Mouse (Mus musculus) ES-E14 (cell line): Measurements from ENCODE around the gene Vash2. TPM values are rescaled to one million over a fixed set of nuclear protein-coding genes. Genes with fewer than 3 reads are reported as not detected.

ENCODE experiments used
- DNase-seq: peaks from one replicate; pipeline ENCODE4 v3.0.0-alpha.2; 2013; ENCODE audit warnings: low read depth, low spot score
- H3K27ac ChIP-seq: 2 replicates; pipeline ENCODE4 v1.5.1; 2012; ENCODE audit warnings: low read depth, mild to moderate bottlenecking, low read length, moderate library complexity, mixed read lengths; ENCODE audit not compliant: poor library complexity, insufficient read depth, severe bottlenecking
- H3K36me3 ChIP-seq: 2 replicates; pipeline ENCODE4 v1.6.1; 2012; ENCODE audit warnings: mild to moderate bottlenecking, low read length, moderate library complexity, mixed read lengths; ENCODE audit not compliant: control insufficient read depth, poor library complexity, insufficient read depth, severe bottlenecking
- H3K4me1 ChIP-seq, 2 experiments: fragments of 150-350 bp in 1 of 2; sonication (generic) in 1 of 2; 2 replicates each; pipeline ENCODE4 v1.6.1; 2012; ENCODE audit warnings: low read length in 2 of 2, mild to moderate bottlenecking in 1 of 2, mixed read lengths in 1 of 2; ENCODE audit not compliant: control insufficient read depth in 2 of 2, insufficient read depth in 2 of 2, poor library complexity in 1 of 2
- H3K4me3 ChIP-seq, 2 experiments: fragments of 150-350 bp in 1 of 2; sonication (generic) in 1 of 2; 2 replicates each; pipeline ENCODE4 v1.5.1; 2012; ENCODE audit warnings: low read length in 2 of 2, low read depth in 1 of 2, mild to moderate bottlenecking in 1 of 2, mixed read lengths in 1 of 2; ENCODE audit not compliant: insufficient read depth in 1 of 2, poor library complexity in 1 of 2, severe bottlenecking in 1 of 2
- H3K9ac ChIP-seq: 2 replicates; pipeline ENCODE4 v1.6.1; 2012; ENCODE audit warnings: low read depth, mild to moderate bottlenecking, low read length, mixed read lengths; ENCODE audit not compliant: poor library complexity, insufficient read depth, severe bottlenecking
- H3K9me3 ChIP-seq: fragments of 150-350 bp; sonication (generic); 2 replicates; pipeline ENCODE4 v1.6.1; 2012; ENCODE audit warnings: low read depth, mild to moderate bottlenecking, low read length; ENCODE audit not compliant: control insufficient read depth, insufficient read depth
- CHD2 ChIP-seq: IDR thresholded peaks from 2 replicates; pipeline ENCODE4 v1.6.1; 2014; ENCODE audit warnings: mild to moderate bottlenecking, low read depth, low read length, inconsistent platforms
- HCFC1 ChIP-seq: IDR thresholded peaks from 2 replicates; pipeline ENCODE4 v1.6.1; 2012; ENCODE audit warnings: low read length, inconsistent platforms, borderline replicate concordance; ENCODE audit not compliant: insufficient read depth
- MAFK ChIP-seq: IDR thresholded peaks from 2 replicates; pipeline ENCODE4 v1.6.1; 2014; ENCODE audit warnings: mild to moderate bottlenecking, low read depth, low read length, inconsistent platforms; ENCODE audit not compliant: insufficient read depth
- ZC3H11A ChIP-seq: IDR thresholded peaks from 2 replicates; pipeline ENCODE4 v1.6.1; 2012; ENCODE audit warnings: low read depth, mild to moderate bottlenecking, inconsistent platforms, low read length, borderline replicate concordance
- ZNF384 ChIP-seq: IDR thresholded peaks from 2 replicates; pipeline ENCODE4 v1.6.1; 2012; ENCODE audit warnings: low read depth, low read length, inconsistent platforms
- in situ Hi-C, 2 experiments: fragments of 600-800 bp; cut with MboI; formaldehyde crosslinking; loops; one replicate each; pipeline ENCODE4 v1.15.1; 2025; ENCODE audit warnings: low sequenced_read_pairs in 2 of 2, inconsistent platforms in 1 of 2; ENCODE audit not compliant: unreplicated experiment in 2 of 2
- total RNA-seq: library from RNA; depleted of rRNA; stranded (reverse); fragments of 300-350 nt; gene quantifications from 2 replicates; pipeline ENCODE4 v1.2.3, GENCODE M21; 2012

Vash2 gene
- total RNA-seq, 1 experiment, result 2.6 TPM

GRCm38 (mm10) chr1:190996346-190996877 lies 17.3 kb upstream of the Vash2 start:
- H3K4me1 ChIP-seq, result no peaks in the 10 kb centered on the region

GRCm38 (mm10) chr1:190995548-190995947 lies 16.5 kb upstream of the Vash2 start:
- Histone ChIP-seq H3K36me3 (no peaks in the 10 kb centered on the region), H3K9me3 (no peaks in the 10 kb centered on the region), H3K9ac (no peak overlapping the region), H3K4me3 (no peak overlapping the region), H3K4me1 (no peaks in the 10 kb centered on the region), H3K27ac (no peak overlapping the region)
- DNase-seq, result no peak
- no peak for TF ChIP-seq ZC3H11A
- no peak for TF ChIP-seq ZNF384
- no peak for TF ChIP-seq HCFC1
- TF ChIP-seq CHD2, result no peak
- no peak for TF ChIP-seq MAFK
- in situ Hi-C loops, result no loop called here

More at GRCm38 (mm10) chr1:190996346-190996877, 17.3 kb upstream of the Vash2 start:
- in situ Hi-C loops, result no loop called here
- no peak overlapping the region for H3K9ac ChIP-seq
- H3K9me3 ChIP-seq, result no peaks in the 10 kb centered on the region
- no peak overlapping the region for H3K4me3 ChIP-seq
- DNase-seq, result no peak
- H3K27ac ChIP-seq, result no peak overlapping the region
- no peaks in the 10 kb centered on the region for H3K36me3 ChIP-seq
- TF ChIP-seq ZC3H11A, result no peak
- no peak for TF ChIP-seq CHD2

- in situ Hi-C loops, result no loop called here
Measured at GRCm38 (mm10) chr1:190989437-190990082, 10.5 kb upstream of the Vash2 start.

GRCm38 (mm10) chr1:190981412-190981811 lies 2.3 kb upstream of the Vash2 start:
- no peaks in the 10 kb centered on the region for H3K9me3 ChIP-seq
- no peaks in the 10 kb centered on the region for H3K36me3 ChIP-seq
- H3K27ac ChIP-seq, result no peak overlapping the region
- TF ChIP-seq ZC3H11A, result no peak
- no peak for TF ChIP-seq CHD2
- in situ Hi-C loops, result no loop called here
- no peak overlapping the region for H3K9ac ChIP-seq
- no peak for DNase-seq
- no peak overlapping the region for H3K4me3 ChIP-seq
- no peaks in the 10 kb centered on the region for H3K4me1 ChIP-seq

More at GRCm38 (mm10) chr1:190989437-190990082, 10.5 kb upstream of the Vash2 start:
- H3K4me3 ChIP-seq, result no peak overlapping the region
- no peaks in the 10 kb centered on the region for H3K9me3 ChIP-seq
- DNase-seq, result no peak
- H3K9ac ChIP-seq, result no peak overlapping the region
- peak; percentile 21; the same call in 1 of the 2 replicates for TF ChIP-seq ZC3H11A
- TF ChIP-seq CHD2, result no peak
- TF ChIP-seq MAFK, result no peak
- no peaks in the 10 kb centered on the region for H3K36me3 ChIP-seq
- H3K4me1 ChIP-seq, result no peaks in the 10 kb centered on the region
- no peak overlapping the region for H3K27ac ChIP-seq

- Histone ChIP-seq H3K27ac (no peak overlapping the region), H3K4me1 (no peaks in the 10 kb centered on the region), H3K9ac (no peak overlapping the region), H3K9me3 (no peaks in the 10 kb centered on the region), H3K36me3 (no peaks in the 10 kb centered on the region), H3K4me3 (no peak overlapping the region)
- DNase-seq, result no peak
- TF ChIP-seq ZC3H11A, result no peak
- TF ChIP-seq MAFK, result no peak
- TF ChIP-seq CHD2, result no peak
- TF ChIP-seq HCFC1, result no peak
- TF ChIP-seq ZNF384, result no peak
- in situ Hi-C loops, result no loop called here
Measured at GRCm38 (mm10) chr1:190980470-190980869, 1.4 kb upstream of the Vash2 start.
